Mouse (Mus musculus) MEL (cell line): ENCODE results near the gene Frs2. TPM values are rescaled to one million over a fixed set of nuclear protein-coding genes. Genes with fewer than 3 reads are reported as not detected.
A peak's percentile ranks its signal among the peaks of the same experiment; 100 is the strongest.

Experiments
- DNase-seq: peaks from one replicate; pipeline ENCODE4 v3.0.0; 2011; ENCODE audit warnings: low read depth, low spot score
- H3K27ac ChIP-seq: 2 replicates; pipeline ENCODE4 v1.5.1; 2012; ENCODE audit warnings: low read depth, mild to moderate bottlenecking, control low read depth, low read length, moderate library complexity; ENCODE audit not compliant: control insufficient read depth
- H3K27me3 ChIP-seq, 2 experiments: fragments of 150-350 bp in 1 of 2; sonication (generic) in 1 of 2; 2 replicates each; pipeline ENCODE4 v1.6.1; 2012; ENCODE audit warnings: low read length in 2 of 2, mild to moderate bottlenecking in 2 of 2, improper control_type of control experiment in 1 of 2, moderate library complexity in 1 of 2; ENCODE audit not compliant: insufficient read depth in 2 of 2, control insufficient read depth in 1 of 2
- H3K36me3 ChIP-seq, 2 experiments: 2 replicates each; pipeline ENCODE4 v1.6.1; 2012 to 2014; ENCODE audit warnings: low read length in 2 of 2, improper control_type of control experiment in 1 of 2, inconsistent platforms in 1 of 2, mild to moderate bottlenecking in 1 of 2; ENCODE audit not compliant: insufficient read depth in 2 of 2, control insufficient read depth in 1 of 2
- H3K4me1 ChIP-seq, 2 experiments: fragments of 150-350 bp in 1 of 2; sonication (generic) in 1 of 2; 2 replicates each; pipeline ENCODE4 v1.6.1; 2012; ENCODE audit warnings: low read length in 2 of 2, improper control_type of control experiment in 1 of 2, mild to moderate bottlenecking in 1 of 2; ENCODE audit not compliant: insufficient read depth in 2 of 2, control insufficient read depth in 1 of 2
- H3K4me3 ChIP-seq, 2 experiments: fragments of 150-350 bp in 1 of 2; sonication (generic) in 1 of 2; 2 replicates each; pipeline ENCODE4 v1.5.1; 2012; ENCODE audit warnings: low read depth in 2 of 2, low read length in 2 of 2, mild to moderate bottlenecking in 2 of 2, moderate library complexity in 2 of 2, control low read depth in 1 of 2, improper control_type of control experiment in 1 of 2; ENCODE audit not compliant: control insufficient read depth in 1 of 2, insufficient read depth in 1 of 2
- H3K79me2 ChIP-seq: 2 replicates; pipeline ENCODE4 v1.6.1; 2012; ENCODE audit warnings: mild to moderate bottlenecking, low read length, moderate library complexity; ENCODE audit not compliant: control insufficient read depth, poor library complexity, insufficient read depth
- H3K9ac ChIP-seq: 2 replicates; pipeline ENCODE4 v1.6.1; 2012; ENCODE audit warnings: low read depth, mild to moderate bottlenecking, control low read depth, low read length, moderate library complexity; ENCODE audit not compliant: control insufficient read depth, poor library complexity, severe bottlenecking
- H3K9me3 ChIP-seq: fragments of 150-350 bp; sonication (generic); replicated peaks from 2 replicates; pipeline ENCODE4 v1.6.1; 2012; ENCODE audit warnings: mild to moderate bottlenecking, low read length, improper control_type of control experiment, moderate library complexity; ENCODE audit not compliant: insufficient read depth
- BHLHE40 ChIP-seq: IDR thresholded peaks from 2 replicates; pipeline ENCODE4 v1.6.1; 2012; ENCODE audit warnings: low read depth, mild to moderate bottlenecking, inconsistent platforms, low read length, improper control_type of control experiment, borderline replicate concordance
- CHD1 ChIP-seq: IDR thresholded peaks from 2 replicates; pipeline ENCODE4 v1.6.1; 2012; ENCODE audit warnings: low read depth, mild to moderate bottlenecking, inconsistent platforms, low read length, improper control_type of control experiment
- CHD2 ChIP-seq: IDR thresholded peaks from 2 replicates; pipeline ENCODE4 v1.6.1; 2011; ENCODE audit warnings: low read length, improper control_type of control experiment
- CTCF ChIP-seq, 3 experiments: IDR thresholded peaks in 2 of 3; conservative IDR thresholded peaks in 1 of 3; 2 replicates each; pipeline ENCODE4 v1.5.1; 2011 to 2012; ENCODE audit warnings: low read length in 3 of 3, low read depth in 2 of 3, mild to moderate bottlenecking in 2 of 3, improper control_type of control experiment in 1 of 3, inconsistent platforms in 1 of 3, mixed read lengths in 1 of 3, moderate library complexity in 1 of 3; ENCODE audit not compliant: control insufficient read depth in 1 of 3, insufficient read depth in 1 of 3, poor library complexity in 1 of 3, severe bottlenecking in 1 of 3
- ELF1 ChIP-seq: IDR thresholded peaks from 2 replicates; pipeline ENCODE4 v1.6.1; 2014; ENCODE audit warnings: low read depth, mild to moderate bottlenecking, inconsistent platforms, low read length, improper control_type of control experiment, moderate library complexity
- EP300 ChIP-seq, 2 experiments: IDR thresholded peaks; 2 replicates each; pipeline ENCODE4 v1.6.1; 2011; ENCODE audit warnings: improper control_type of control experiment in 2 of 2, low read length in 2 of 2, low read depth in 1 of 2, mild to moderate bottlenecking in 1 of 2
- ETS1 ChIP-seq: IDR thresholded peaks from 2 replicates; pipeline ENCODE4 v1.6.1; 2012; ENCODE audit warnings: low read depth, mild to moderate bottlenecking, inconsistent platforms, low read length, improper control_type of control experiment, moderate library complexity
- GABPA ChIP-seq: IDR thresholded peaks from 2 replicates; pipeline ENCODE4 v1.6.1; 2012; ENCODE audit warnings: low read depth, mild to moderate bottlenecking, inconsistent platforms, low read length, improper control_type of control experiment, moderate library complexity
- GATA1 ChIP-seq: IDR thresholded peaks from 2 replicates; pipeline ENCODE4 v1.6.1; 2011; ENCODE audit warnings: low read depth, low read length, improper control_type of control experiment
- HCFC1 ChIP-seq: IDR thresholded peaks from 2 replicates; pipeline ENCODE4 v1.6.1; 2012; ENCODE audit warnings: low read depth, mild to moderate bottlenecking, inconsistent platforms, low read length, improper control_type of control experiment, moderate library complexity
- JUND ChIP-seq: IDR thresholded peaks from 2 replicates; pipeline ENCODE4 v1.6.1; 2011; ENCODE audit warnings: low read depth, mild to moderate bottlenecking, improper control_type of control experiment, low read length
- KAT2A ChIP-seq: conservative IDR thresholded peaks from 2 replicates; pipeline ENCODE4 v1.6.1; 2012; ENCODE audit warnings: low read depth, low read length, improper control_type of control experiment, inconsistent platforms
- MAX ChIP-seq: IDR thresholded peaks from 2 replicates; pipeline ENCODE4 v1.6.1; 2011; ENCODE audit warnings: low read length, improper control_type of control experiment
- MAZ ChIP-seq: IDR thresholded peaks from 2 replicates; pipeline ENCODE4 v1.6.1; 2012; ENCODE audit warnings: low read depth, mild to moderate bottlenecking, inconsistent platforms, low read length, improper control_type of control experiment
- MXI1 ChIP-seq: IDR thresholded peaks from 2 replicates; pipeline ENCODE4 v1.6.1; 2011; ENCODE audit warnings: mild to moderate bottlenecking, low read depth, low read length, improper control_type of control experiment
- MYB ChIP-seq: IDR thresholded peaks from 2 replicates; pipeline ENCODE4 v1.6.1; 2011; ENCODE audit warnings: mild to moderate bottlenecking, low read depth, low read length, improper control_type of control experiment
- MYC ChIP-seq: IDR thresholded peaks from 2 replicates; pipeline ENCODE4 v1.6.1; 2011; ENCODE audit warnings: low read depth, mild to moderate bottlenecking, low read length, improper control_type of control experiment, moderate library complexity
- NELFE ChIP-seq: IDR thresholded peaks from 2 replicates; pipeline ENCODE4 v1.6.1; 2011; ENCODE audit warnings: low read depth, low read length, improper control_type of control experiment
- NRF1 ChIP-seq: IDR thresholded peaks from 2 replicates; pipeline ENCODE4 v1.6.1; 2014; ENCODE audit warnings: low read depth, mild to moderate bottlenecking, inconsistent platforms, low read length, improper control_type of control experiment, moderate library complexity; ENCODE audit not compliant: poor library complexity, insufficient read depth, severe bottlenecking
- POLR2AphosphoS2 ChIP-seq: IDR thresholded peaks from 2 replicates; pipeline ENCODE4 v1.6.1; 2011; ENCODE audit warnings: low read length, improper control_type of control experiment
- POLR2AphosphoS5 ChIP-seq: IDR thresholded peaks from 2 replicates; pipeline ENCODE4 v1.6.1; 2012; ENCODE audit warnings: low read depth, borderline replicate concordance, mild to moderate bottlenecking, inconsistent platforms, low read length, moderate library complexity, mixed read lengths
- RAD21 ChIP-seq: IDR thresholded peaks from 2 replicates; pipeline ENCODE4 v1.6.1; 2011; ENCODE audit warnings: mild to moderate bottlenecking, low read depth, low read length, improper control_type of control experiment
- SMC3 ChIP-seq: IDR thresholded peaks from 2 replicates; pipeline ENCODE4 v1.6.1; 2011; ENCODE audit warnings: low read depth, low read length, improper control_type of control experiment
- TAL1 ChIP-seq: IDR thresholded peaks from 2 replicates; pipeline ENCODE4 v1.6.1; 2012; ENCODE audit warnings: mild to moderate bottlenecking, inconsistent platforms, low read length, moderate library complexity, mixed read lengths
- TBP ChIP-seq: IDR thresholded peaks from 2 replicates; pipeline ENCODE4 v1.8.0; 2011; ENCODE audit warnings: low read depth, low read length, improper control_type of control experiment
- UBTF ChIP-seq: IDR thresholded peaks from 2 replicates; pipeline ENCODE4 v1.6.1; 2012; ENCODE audit warnings: low read depth, mild to moderate bottlenecking, inconsistent platforms, low read length, improper control_type of control experiment, moderate library complexity, borderline replicate concordance; ENCODE audit not compliant: insufficient read depth
- USF1 ChIP-seq: IDR thresholded peaks from 2 replicates; pipeline ENCODE4 v1.6.1; 2014; ENCODE audit warnings: low read depth, mild to moderate bottlenecking, inconsistent platforms, low read length, improper control_type of control experiment, moderate library complexity
- USF2 ChIP-seq, 2 experiments: IDR thresholded peaks; 2 replicates each; pipeline ENCODE4 v1.6.1; 2011 to 2012; ENCODE audit warnings: improper control_type of control experiment in 2 of 2, low read length in 2 of 2, borderline replicate concordance in 1 of 2, inconsistent platforms in 1 of 2, low read depth in 1 of 2, mild to moderate bottlenecking in 1 of 2; ENCODE audit not compliant: insufficient read depth in 1 of 2
- ZC3H11A ChIP-seq: IDR thresholded peaks from 2 replicates; pipeline ENCODE4 v1.6.1; 2012; ENCODE audit warnings: low read depth, mild to moderate bottlenecking, inconsistent platforms, low read length, improper control_type of control experiment
- ZKSCAN1 ChIP-seq: IDR thresholded peaks from 2 replicates; pipeline ENCODE4 v1.6.1; 2012; ENCODE audit warnings: low read depth, mild to moderate bottlenecking, inconsistent platforms, low read length, improper control_type of control experiment, moderate library complexity
- ZMIZ1 ChIP-seq: IDR thresholded peaks from 2 replicates; pipeline ENCODE4 v1.6.1; 2012; ENCODE audit warnings: low read depth, mild to moderate bottlenecking, inconsistent platforms, low read length, improper control_type of control experiment, moderate library complexity
- ZNF384 ChIP-seq: IDR thresholded peaks from 2 replicates; pipeline ENCODE4 v1.6.1; 2012; ENCODE audit warnings: low read depth, mild to moderate bottlenecking, inconsistent platforms, low read length, improper control_type of control experiment
- polyA plus RNA-seq, 2 experiments: library from polyadenylated mRNA; stranded (reverse) in 1 of 2; unstranded in 1 of 2; fragments of >175 nt in 1 of 2; fragments of >200 nt in 1 of 2; gene quantifications; 2 replicates each; pipeline versions ENCODE4 v1.2.1 to v1.2.4; 2012; ENCODE audit warnings: low replicate concordance in 2 of 2, low read depth in 1 of 2; ENCODE audit not compliant: insufficient read length in 2 of 2, insufficient read depth in 1 of 2, missing spikeins in 1 of 2
- total RNA-seq: library from RNA; depleted of rRNA; stranded (reverse); fragments of 300-350 nt; gene quantifications from 2 replicates; pipeline ENCODE4 v1.2.3, GENCODE M21; 2012

Frs2 gene
- total and polyA plus RNA-seq, 3 experiments: 6.7 to 129 (median 11.8) TPM

GRCm38 (mm10) chr10:117063254-117064021 lies 84.9 kb downstream of the Frs2 start, which contains the start of gene Cct2 (continued):
- TF ChIP-seq CHD2 (no peak), GATA1 (no peak), ELF1 (peak; percentile 93), NRF1 (no peak), CTCF (IDR thresholded peaks at IDR 0.05 in 2 of 3, conservative IDR thresholded peaks at IDR 0.05 in 1 of 3; ENCODE audit: control insufficient read depth in 1 of 3, insufficient read depth in 1 of 3, low read depth in 2 of 3, low read length in 3 of 3, poor library complexity in 1 of 3, severe bottlenecking in 1 of 3) (no peak), POLR2AphosphoS2 (peak; percentile 79), MAZ (no peak), HCFC1 (peak; percentile 84), MYC (peak; percentile 87), KAT2A (no peak), RAD21 (no peak), MXI1 (peak; percentile 64), NELFE (peak; percentile 94), POLR2AphosphoS5 (no peak), MAX (peak; percentile 87), ZNF384 (no peak), UBTF (no peak), ZMIZ1 (peak; percentile 80), ZC3H11A (no peak)

- H3K9me3 ChIP-seq: no peaks in the 10 kb centered on the region
- peak overlapping the region; percentile 87 for H3K27ac ChIP-seq
- peaks cover 3 to 27% of the 10 kb centered on the region in 2 experiments for H3K4me1 ChIP-seq
- H3K36me3 ChIP-seq: peaks cover 35 to 42% of the 10 kb centered on the region in 2 experiments
- H3K27me3 ChIP-seq: no peaks in the 10 kb centered on the region
- DNase-seq: peak; percentile 88
- H3K4me3 ChIP-seq: peak overlapping the region; percentile 72 to 76
- H3K9ac ChIP-seq: peak overlapping the region; percentile 87
- H3K79me2 ChIP-seq: peaks cover 41% of the 10 kb centered on the region
- peak; percentile 59 for TF ChIP-seq ETS1
- TF ChIP-seq USF2 (IDR thresholded peaks at IDR 0.05; ENCODE audit: borderline replicate concordance in 1 of 2, insufficient read depth in 1 of 2, low read depth in 1 of 2, low read length in 2 of 2): no peak
- TF ChIP-seq MYB: peak; percentile 75
- no peak for TF ChIP-seq BHLHE40
- peak; percentile 63; the same call in 1 of the 2 replicates for TF ChIP-seq ZMIZ1
- no peak for TF ChIP-seq TAL1
- no peak for TF ChIP-seq SMC3
- TF ChIP-seq TBP: peak; percentile 54; the same call in 1 of the 2 replicates
- peak; percentile 84; the same call in 1 of the 2 replicates for TF ChIP-seq CHD1
- TF ChIP-seq NRF1: no peak
- TF ChIP-seq EP300 (IDR thresholded peaks at IDR 0.05; ENCODE audit: low read depth in 1 of 2, low read length in 2 of 2): peak; percentile 57 to 62
- TF ChIP-seq CTCF (IDR thresholded peaks at IDR 0.05 in 2 of 3, conservative IDR thresholded peaks at IDR 0.05 in 1 of 3; ENCODE audit: control insufficient read depth in 1 of 3, insufficient read depth in 1 of 3, low read depth in 2 of 3, low read length in 3 of 3, poor library complexity in 1 of 3, severe bottlenecking in 1 of 3): no peak
- TF ChIP-seq POLR2AphosphoS2: no peak; the same call in 1 of the 2 replicates
- no peak for TF ChIP-seq ZKSCAN1
- no peak for TF ChIP-seq USF1
- TF ChIP-seq JUND: no peak
- TF ChIP-seq ELF1: peak; percentile 58; the same call in 1 of the 2 replicates
- peak; percentile 79 for TF ChIP-seq GATA1
- TF ChIP-seq UBTF: 0 out of 2 replicates have a peak, but pooled peaks have one; percentile 1
- TF ChIP-seq POLR2AphosphoS5: no peak
- TF ChIP-seq NELFE: peak; percentile 26; the same call in 1 of the 2 replicates
- TF ChIP-seq RAD21: no peak
- TF ChIP-seq GABPA: no peak
Measured at GRCm38 (mm10) chr10:117062894-117063253, 85.5 kb downstream of the Frs2 start.
